Mouse (Mus musculus) intestine, postnatal 0 days (tissue): ENCODE results near the gene Tbc1d30. TPM values are rescaled to one million over a fixed set of nuclear protein-coding genes. Genes with fewer than 3 reads are reported as not detected.
A peak's percentile ranks its signal among the peaks of the same experiment; 100 is the strongest.

ENCODE experiments used
- ATAC-seq: fragments of 200-750 bp; cut with Nextera tagmentation; 2 replicates; pipeline ENCODE4 v1.8.0; 2017; ENCODE audit warnings: mild to moderate bottlenecking, moderate TSS enrichment, moderate library complexity
- H3K27ac ChIP-seq: fragments of 300-500 bp; sonication (generic); 2 replicates; pipeline ENCODE4 v1.5.1; 2014; ENCODE audit warnings: mild to moderate bottlenecking, low read depth, low read length, moderate library complexity
- H3K27me3 ChIP-seq: fragments of 300-500 bp; sonication (generic); replicated peaks from 2 replicates; pipeline ENCODE4 v1.6.1; 2014; ENCODE audit warnings: low read length, mixed read lengths; ENCODE audit not compliant: control insufficient read depth, insufficient read depth
- H3K36me3 ChIP-seq: fragments of 300-500 bp; sonication (generic); 2 replicates; pipeline ENCODE4 v1.6.1; 2014; ENCODE audit warnings: mild to moderate bottlenecking, moderate library complexity; ENCODE audit not compliant: control insufficient read depth, insufficient read depth
- H3K4me1 ChIP-seq: fragments of 300-500 bp; sonication (generic); replicated peaks from 2 replicates; pipeline ENCODE4 v1.6.1; 2014; ENCODE audit warnings: antibody characterized with exemption, low read length, mixed read lengths; ENCODE audit not compliant: control insufficient read depth, insufficient read depth
- H3K4me2 ChIP-seq: fragments of 300-500 bp; sonication (generic); replicated peaks from 2 replicates; pipeline ENCODE4 v1.6.1; 2014; ENCODE audit warnings: low read depth, mild to moderate bottlenecking, moderate library complexity
- H3K4me3 ChIP-seq: fragments of 300-500 bp; sonication (generic); 2 replicates; pipeline ENCODE4 v1.5.1; 2014; ENCODE audit warnings: low read depth, low read length
- H3K9ac ChIP-seq: fragments of 300-500 bp; sonication (generic); 2 replicates; pipeline ENCODE4 v1.6.1; 2014; ENCODE audit warnings: mild to moderate bottlenecking, low read depth, low read length
- H3K9me3 ChIP-seq: fragments of 300-500 bp; sonication (generic); 2 replicates; pipeline ENCODE4 v1.6.1; 2016; ENCODE audit warnings: mixed run types; ENCODE audit not compliant: control insufficient read depth
- CTCF ChIP-seq: sonication (generic); IDR thresholded peaks from 2 replicates; pipeline ENCODE4 v1.5.1; 2016; ENCODE audit warnings: low read depth, mild to moderate bottlenecking, control low read depth, antibody characterized with exemption, moderate library complexity
- WGBS: fragments of 180-500 bp; shearing (Covaris S2); extraction: QIAGEN DNeasy Blood & Tissue Kit; methylation state at CpG from one replicate; pipeline ENCODE4 v1.1.7; 2014; 5-methylcytosine and 5-hydroxymethylcytosine counted together
- polyA plus RNA-seq: library from polyadenylated mRNA; unstranded; fragments of >200 nt; fragmentation: Nextera tagmentation; extraction: Ambion mirVana; gene quantifications from 2 replicates; pipeline ENCODE4 v1.2.1, GENCODE M21; 2015

Gene Tbc1d30
- polyA plus RNA-seq, 1 experiment from 2014 or later = 2.8 TPM

GRCm38 (mm10) chr10:121390602-121391001 lies 39.5 kb upstream of the Tbc1d30 start:
- Histone ChIP-seq H3K27ac (no peak overlapping the region; the same call in 1 of the 2 replicates), H3K9me3 (no peaks in the 10 kb centered on the region), H3K4me1 (no peaks in the 10 kb centered on the region), H3K4me3 (no peak overlapping the region), H3K27me3 (no peaks in the 10 kb centered on the region), H3K9ac (no peak overlapping the region), H3K36me3 (peaks cover 91% of the 10 kb centered on the region), H3K4me2 (no peak overlapping the region)
- ATAC-seq = no peak
- TF ChIP-seq CTCF = no peak
- 67% methylated on average over 10 of the region's 10 CpGs for WGBS

- Histone ChIP-seq H3K27me3 (no peaks in the 10 kb centered on the region), H3K4me3 (no peak overlapping the region), H3K9ac (no peak overlapping the region), H3K4me2 (no peak overlapping the region; the same call in 1 of the 2 replicates), H3K9me3 (no peaks in the 10 kb centered on the region), H3K27ac (peak overlapping the region; percentile 86; the same call in 1 of the 2 replicates), H3K4me1 (no peaks in the 10 kb centered on the region), H3K36me3 (peaks cover 85% of the 10 kb centered on the region)
- WGBS = 45% methylated on average over 9 of the region's 9 CpGs
- peak; percentile 22; the same call in 1 of the 2 replicates for ATAC-seq
- TF ChIP-seq CTCF = no peak
Measured at GRCm38 (mm10) chr10:121386347-121386746, 35.3 kb upstream of the Tbc1d30 start.

GRCm38 (mm10) chr10:121385695-121386094 lies 34.6 kb upstream of the Tbc1d30 start:
- whole genome bisulfite sequencing = 56% methylated on average over 6 of the region's 6 CpGs
- Histone ChIP-seq H3K27ac (peak overlapping the region; percentile 86), H3K27me3 (no peaks in the 10 kb centered on the region), H3K9ac (no peak overlapping the region), H3K4me1 (no peaks in the 10 kb centered on the region), H3K4me3 (no peak overlapping the region), H3K9me3 (no peaks in the 10 kb centered on the region), H3K4me2 (no peak overlapping the region), H3K36me3 (peaks cover 85% of the 10 kb centered on the region)
- ATAC-seq = 0 out of 2 replicates have a peak, but pooled peaks have one; percentile 9
- no peak for TF ChIP-seq CTCF

GRCm38 (mm10) chr10:121384710-121385109 lies 33.6 kb upstream of the Tbc1d30 start:
- Histone ChIP-seq H3K36me3 (peaks cover 83% of the 10 kb centered on the region), H3K4me3 (no peak overlapping the region), H3K9me3 (no peaks in the 10 kb centered on the region), H3K27me3 (no peaks in the 10 kb centered on the region), H3K27ac (peak overlapping the region; percentile 86), H3K4me1 (no peaks in the 10 kb centered on the region), H3K9ac (no peak overlapping the region), H3K4me2 (0 out of 2 replicates have a peak overlapping the region, but pooled peaks have one; percentile 14)
- ATAC-seq = peak; percentile 89
- no peak; the same call in 1 of the 2 replicates for TF ChIP-seq CTCF
- WGBS = 38% methylated on average over 13 of the region's 13 CpGs

GRCm38 (mm10) chr10:121381280-121381679 lies 30.2 kb upstream of the Tbc1d30 start:
- no peak for ATAC-seq
- Histone ChIP-seq H3K4me3 (no peak overlapping the region), H3K27me3 (no peaks in the 10 kb centered on the region), H3K27ac (no peak overlapping the region; the same call in 1 of the 2 replicates), H3K4me2 (no peak overlapping the region), H3K4me1 (no peaks in the 10 kb centered on the region), H3K9ac (no peak overlapping the region), H3K9me3 (no peaks in the 10 kb centered on the region), H3K36me3 (peaks cover 86% of the 10 kb centered on the region)
- no peak for TF ChIP-seq CTCF
- 81% methylated on average over 18 of the region's 18 CpGs for WGBS

GRCm38 (mm10) chr10:121379387-121379786 lies 28.3 kb upstream of the Tbc1d30 start:
- no peak for ATAC-seq
- peak overlapping the region; percentile 54 for H3K27ac ChIP-seq
- peaks cover 86% of the 10 kb centered on the region for H3K36me3 ChIP-seq
- no peaks in the 10 kb centered on the region for H3K9me3 ChIP-seq
- H3K9ac ChIP-seq = no peak overlapping the region
- TF ChIP-seq CTCF = peak; percentile 43
- H3K4me1 ChIP-seq = no peaks in the 10 kb centered on the region
- no peak overlapping the region for H3K4me2 ChIP-seq
- WGBS = 98% methylated on average over 3 of the region's 3 CpGs
- H3K4me3 ChIP-seq = no peak overlapping the region
- H3K27me3 ChIP-seq = no peaks in the 10 kb centered on the region
